Mouse (Mus musculus): ENCODE data around the gene Olfr593. TPM values are rescaled to one million over a fixed set of nuclear protein-coding genes. Genes with fewer than 3 reads are reported as not detected.

Olfr593 gene
- polyA plus RNA-seq, 1 experiment from 2014 or later, result not detected

Small RNA genes within 50 kb of the gene (microRNA-seq; reads per million reads assigned to microRNA genes)
- gene Gm25171, result not detected

Other genes starting within 250 kb of the Olfr593 start
- not detected in 2 replicates for gene Olfr576, start 249.2 kb upstream of the Olfr593 start, polyA plus RNA-seq (2014; fragmentation: Nextera tagmentation; extraction: Ambion mirVana)
- gene Olfr577, start 235.9 kb upstream of the Olfr593 start, polyA plus RNA-seq (2014; fragmentation: Nextera tagmentation; extraction: Ambion mirVana), result not detected in 2 replicates
- gene Olfr578, start 222.5 kb upstream of the Olfr593 start, polyA plus RNA-seq (2014; fragmentation: Nextera tagmentation; extraction: Ambion mirVana), result not detected in 2 replicates
- gene Olfr582, start 173.8 kb upstream of the Olfr593 start, polyA plus RNA-seq (2014; fragmentation: Nextera tagmentation; extraction: Ambion mirVana), result not detected in 2 replicates
- gene Olfr583, start 160.6 kb upstream of the Olfr593 start, polyA plus RNA-seq (2014; fragmentation: Nextera tagmentation; extraction: Ambion mirVana), result not detected in 2 replicates
- gene Olfr584, start 130.0 kb upstream of the Olfr593 start, polyA plus RNA-seq (2014; fragmentation: Nextera tagmentation; extraction: Ambion mirVana), result not detected in 2 replicates
- not detected in 2 replicates for gene Olfr585, start 114.1 kb upstream of the Olfr593 start, polyA plus RNA-seq (2014; fragmentation: Nextera tagmentation; extraction: Ambion mirVana)
- gene Olfr586, start 86.2 kb upstream of the Olfr593 start, polyA plus RNA-seq (2014; fragmentation: Nextera tagmentation; extraction: Ambion mirVana), result not detected in 2 replicates
- not detected in 2 replicates for gene Olfr588-ps1, start 71.0 kb upstream of the Olfr593 start, polyA plus RNA-seq (2014; fragmentation: Nextera tagmentation; extraction: Ambion mirVana)
- gene Olfr589, start 55.5 kb upstream of the Olfr593 start, polyA plus RNA-seq (2014; fragmentation: Nextera tagmentation; extraction: Ambion mirVana), result not detected in 2 replicates
- not detected in 2 replicates for gene Olfr591, start 33.5 kb upstream of the Olfr593 start, polyA plus RNA-seq (2014; fragmentation: Nextera tagmentation; extraction: Ambion mirVana)
- not detected in 2 replicates for gene Olfr592, start 27.1 kb upstream of the Olfr593 start, polyA plus RNA-seq (2014; fragmentation: Nextera tagmentation; extraction: Ambion mirVana)
- not detected in 2 replicates for gene Olfr594, start 5.1 kb downstream of the Olfr593 start, polyA plus RNA-seq (2014; fragmentation: Nextera tagmentation; extraction: Ambion mirVana)
- not detected in 2 replicates for gene Usp17ld, start 40.6 kb downstream of the Olfr593 start, polyA plus RNA-seq (2014; fragmentation: Nextera tagmentation; extraction: Ambion mirVana)
- not detected in 2 replicates for gene Olfr596, start 93.8 kb downstream of the Olfr593 start, polyA plus RNA-seq (2014; fragmentation: Nextera tagmentation; extraction: Ambion mirVana)
- not detected in 2 replicates for gene Olfr597, start 104.5 kb downstream of the Olfr593 start, polyA plus RNA-seq (2014; fragmentation: Nextera tagmentation; extraction: Ambion mirVana)
- not detected in 2 replicates for gene Olfr598, start 111.7 kb downstream of the Olfr593 start, polyA plus RNA-seq (2014; fragmentation: Nextera tagmentation; extraction: Ambion mirVana)
- gene Olfr599, start 124.1 kb downstream of the Olfr593 start, polyA plus RNA-seq (2014; fragmentation: Nextera tagmentation; extraction: Ambion mirVana), result not detected in 2 replicates
- not detected in 2 replicates for gene Olfr600, start 137.8 kb downstream of the Olfr593 start, polyA plus RNA-seq (2014; fragmentation: Nextera tagmentation; extraction: Ambion mirVana)
- not detected in 2 replicates for gene Olfr601, start 150.8 kb downstream of the Olfr593 start, polyA plus RNA-seq (2014; fragmentation: Nextera tagmentation; extraction: Ambion mirVana)
- not detected in 2 replicates for gene Olfr603, start 174.3 kb downstream of the Olfr593 start, polyA plus RNA-seq (2014; fragmentation: Nextera tagmentation; extraction: Ambion mirVana)
- not detected in 2 replicates for gene Usp17lc, start 203.2 kb downstream of the Olfr593 start, polyA plus RNA-seq (2014; fragmentation: Nextera tagmentation; extraction: Ambion mirVana)
- gene Olfr605, start 233.6 kb downstream of the Olfr593 start, polyA plus RNA-seq (2014; fragmentation: Nextera tagmentation; extraction: Ambion mirVana), result not detected in 2 replicates
- gene Olfr606, start 237.2 kb downstream of the Olfr593 start, polyA plus RNA-seq (2014; fragmentation: Nextera tagmentation; extraction: Ambion mirVana), result not detected in 2 replicates